Mouse (Mus musculus) liver, postnatal 0 days (tissue): ENCODE measurements around the gene Epor. TPM values are rescaled to one million over a fixed set of nuclear protein-coding genes. Genes with fewer than 3 reads are reported as not detected.
A peak's percentile ranks its signal among the peaks of the same experiment; 100 is the strongest.

Experiments
- ATAC-seq: fragments of 200-750 bp; cut with Nextera tagmentation; 2 replicates; pipeline ENCODE4 v1.8.0; 2017; ENCODE audit warnings: mild to moderate bottlenecking, moderate library complexity
- DNase-seq: peaks from one replicate; pipeline ENCODE4 v3.0.0-alpha.2; 2016
- H3K27ac ChIP-seq: fragments of 300-500 bp; sonication (generic); 2 replicates; pipeline ENCODE4 v1.5.1; 2014; ENCODE audit warnings: antibody characterized with exemption, moderate library complexity, mild to moderate bottlenecking, low read depth
- H3K27me3 ChIP-seq: fragments of 300-500 bp; sonication (generic); 2 replicates; pipeline ENCODE4 v1.6.1; 2014; ENCODE audit warnings: low read length, control low read depth, mixed read lengths; ENCODE audit not compliant: insufficient read depth
- H3K36me3 ChIP-seq: fragments of 300-500 bp; sonication (generic); replicated peaks from 2 replicates; pipeline ENCODE4 v1.6.1; 2014; ENCODE audit warnings: mild to moderate bottlenecking, control low read depth, low read length, moderate library complexity, mixed read lengths; ENCODE audit not compliant: insufficient read depth
- H3K4me1 ChIP-seq: fragments of 300-500 bp; sonication (generic); 2 replicates; pipeline ENCODE4 v1.6.1; 2014; ENCODE audit warnings: antibody characterized with exemption, mild to moderate bottlenecking, control low read depth; ENCODE audit not compliant: insufficient read depth
- H3K4me2 ChIP-seq: fragments of 300-500 bp; sonication (generic); 2 replicates; pipeline ENCODE4 v1.6.1; 2014; ENCODE audit warnings: low read depth, mild to moderate bottlenecking, low read length, moderate library complexity, mixed read lengths
- H3K4me3 ChIP-seq: fragments of 300-500 bp; sonication (generic); 2 replicates; pipeline ENCODE4 v1.5.1; 2014; ENCODE audit warnings: low read depth, low read length
- H3K9ac ChIP-seq: fragments of 300-500 bp; sonication (generic); replicated peaks from 2 replicates; pipeline ENCODE4 v1.6.1; 2014; ENCODE audit warnings: mild to moderate bottlenecking, moderate library complexity
- H3K9me3 ChIP-seq: fragments of 300-500 bp; sonication (generic); 2 replicates; pipeline ENCODE4 v1.6.1; 2016; ENCODE audit warnings: mild to moderate bottlenecking, control low read depth, low read length, mixed read lengths
- CTCF ChIP-seq: sonication (generic); IDR thresholded peaks from 2 replicates; pipeline ENCODE4 v1.5.1; 2016; ENCODE audit warnings: antibody characterized with exemption, low read depth
- EP300 ChIP-seq: IDR thresholded peaks from 2 replicates; pipeline ENCODE4 v1.6.1; 2016; ENCODE audit warnings: antibody characterized with exemption, low read depth, mild to moderate bottlenecking
- WGBS: fragments of 180-500 bp; shearing (Covaris S2); extraction: QIAGEN DNeasy Blood & Tissue Kit; methylation state at CpG from one replicate; pipeline ENCODE4 v1.1.7; 2014; ENCODE audit not compliant: insufficient replicate concordance; 5-methylcytosine and 5-hydroxymethylcytosine counted together
- polyA plus RNA-seq: library from polyadenylated mRNA; unstranded; fragments of >200 nt; fragmentation: Nextera tagmentation; extraction: Ambion mirVana; gene quantifications from 2 replicates; pipeline ENCODE4 v1.2.1, GENCODE M21; 2015

The Epor gene
- polyA plus RNA-seq, 1 experiment from 2014 or later = 41.6 TPM

DNA sequence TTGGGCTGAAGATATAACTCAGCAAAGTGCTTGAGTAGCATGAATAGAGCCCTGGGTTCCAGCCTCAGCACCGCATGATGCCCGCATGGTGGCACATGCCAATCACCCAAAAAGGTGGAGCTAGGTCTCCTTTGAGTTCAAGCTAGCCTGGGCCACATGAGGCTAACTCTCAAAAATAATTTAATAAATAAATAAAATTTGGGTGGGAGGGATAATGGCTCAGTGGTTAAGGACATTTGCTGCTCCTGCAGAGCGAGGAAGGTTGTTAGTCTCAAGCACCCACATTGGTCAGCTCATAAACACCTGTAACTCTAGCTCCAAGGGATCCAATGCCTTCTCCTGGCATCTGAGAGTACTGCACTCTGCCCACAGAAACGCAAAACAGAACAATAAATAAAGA, 38.3 kb upstream of the Epor start:
- DNase-seq (no peak), ATAC-seq (no peak)
- no peak overlapping the region for H3K4me2 ChIP-seq
- no peaks in the 10 kb centered on the region for H3K27me3 ChIP-seq
- WGBS = 86% methylated on average over 4 of the region's 4 CpGs
- no peak overlapping the region for H3K4me3 ChIP-seq
- H3K27ac ChIP-seq = no peak overlapping the region
- no peaks in the 10 kb centered on the region for H3K9me3 ChIP-seq
- H3K4me1 ChIP-seq = peaks cover 9% of the 10 kb centered on the region; the same call in 1 of the 2 replicates
- H3K36me3 ChIP-seq = peaks cover 16% of the 10 kb centered on the region
- no peak overlapping the region for H3K9ac ChIP-seq
- no peak for TF ChIP-seq CTCF
- TF ChIP-seq EP300 = no peak

GRCm38 (mm10) chr9:22000296-22000695, 37.0 kb upstream of the Epor start:
- peaks cover 9% of the 10 kb centered on the region; the same call in 1 of the 2 replicates for H3K4me1 ChIP-seq
- H3K9ac ChIP-seq = no peak overlapping the region
- peaks cover 10% of the 10 kb centered on the region for H3K36me3 ChIP-seq
- H3K27ac ChIP-seq = no peak overlapping the region
- H3K4me3 ChIP-seq = no peak overlapping the region
- ATAC-seq = no peak
- 86% methylated on average over 6 of the region's 6 CpGs for WGBS
- no peaks in the 10 kb centered on the region for H3K27me3 ChIP-seq
- no peak overlapping the region for H3K4me2 ChIP-seq
- no peaks in the 10 kb centered on the region for H3K9me3 ChIP-seq
- DNase-seq = no peak
- TF ChIP-seq CTCF (no peak), EP300 (no peak)

- no peaks in the 10 kb centered on the region for H3K36me3 ChIP-seq
- H3K4me1 ChIP-seq = no peaks in the 10 kb centered on the region
- 82% methylated on average over 3 of the region's 3 CpGs for WGBS
- no peak overlapping the region for H3K4me2 ChIP-seq
- DNase-seq (no peak), ATAC-seq (no peak)
- H3K27me3 ChIP-seq = peaks cover 8% of the 10 kb centered on the region
- no peak overlapping the region for H3K4me3 ChIP-seq
- no peak overlapping the region for H3K9ac ChIP-seq
- TF ChIP-seq EP300 = no peak
- no peak for TF ChIP-seq CTCF
- H3K9me3 ChIP-seq = no peaks in the 10 kb centered on the region
- no peak overlapping the region for H3K27ac ChIP-seq
Observed at GRCm38 (mm10) chr9:21996178-21996867, 33.0 kb upstream of the Epor start.

DNA sequence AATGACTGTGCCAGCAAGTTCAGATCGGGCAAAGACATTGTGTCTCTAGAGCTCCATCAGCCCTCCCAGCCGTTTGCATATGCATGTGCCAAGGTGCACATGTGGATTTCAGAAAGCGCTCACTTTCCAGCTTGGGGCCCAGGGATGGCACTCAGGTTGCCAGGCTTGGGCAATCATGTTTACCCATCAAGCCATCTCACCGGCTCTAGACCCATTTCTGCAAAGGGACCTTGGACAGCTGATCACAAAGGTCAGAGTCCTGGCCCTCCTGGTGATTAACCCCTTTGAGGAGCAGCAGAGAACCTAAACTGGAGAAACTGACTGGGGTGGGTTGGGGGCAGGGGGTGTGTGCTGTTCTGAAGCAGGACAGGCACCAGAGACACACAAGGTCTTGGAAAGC, 28.9 kb upstream of the Epor start:
- no peak overlapping the region for H3K4me2 ChIP-seq
- H3K36me3 ChIP-seq = no peaks in the 10 kb centered on the region
- no peak overlapping the region for H3K4me3 ChIP-seq
- H3K27me3 ChIP-seq = peaks cover 49% of the 10 kb centered on the region
- WGBS = 58% methylated on average over 4 of the region's 4 CpGs
- TF ChIP-seq CTCF (no peak), EP300 (no peak)
- H3K9ac ChIP-seq = no peak overlapping the region
- no peaks in the 10 kb centered on the region for H3K9me3 ChIP-seq
- H3K4me1 ChIP-seq = peaks cover 23% of the 10 kb centered on the region
- DNase-seq (no peak), ATAC-seq (0 out of 2 replicates have a peak, but pooled peaks have one; percentile 29)
- no peak overlapping the region for H3K27ac ChIP-seq

DNA sequence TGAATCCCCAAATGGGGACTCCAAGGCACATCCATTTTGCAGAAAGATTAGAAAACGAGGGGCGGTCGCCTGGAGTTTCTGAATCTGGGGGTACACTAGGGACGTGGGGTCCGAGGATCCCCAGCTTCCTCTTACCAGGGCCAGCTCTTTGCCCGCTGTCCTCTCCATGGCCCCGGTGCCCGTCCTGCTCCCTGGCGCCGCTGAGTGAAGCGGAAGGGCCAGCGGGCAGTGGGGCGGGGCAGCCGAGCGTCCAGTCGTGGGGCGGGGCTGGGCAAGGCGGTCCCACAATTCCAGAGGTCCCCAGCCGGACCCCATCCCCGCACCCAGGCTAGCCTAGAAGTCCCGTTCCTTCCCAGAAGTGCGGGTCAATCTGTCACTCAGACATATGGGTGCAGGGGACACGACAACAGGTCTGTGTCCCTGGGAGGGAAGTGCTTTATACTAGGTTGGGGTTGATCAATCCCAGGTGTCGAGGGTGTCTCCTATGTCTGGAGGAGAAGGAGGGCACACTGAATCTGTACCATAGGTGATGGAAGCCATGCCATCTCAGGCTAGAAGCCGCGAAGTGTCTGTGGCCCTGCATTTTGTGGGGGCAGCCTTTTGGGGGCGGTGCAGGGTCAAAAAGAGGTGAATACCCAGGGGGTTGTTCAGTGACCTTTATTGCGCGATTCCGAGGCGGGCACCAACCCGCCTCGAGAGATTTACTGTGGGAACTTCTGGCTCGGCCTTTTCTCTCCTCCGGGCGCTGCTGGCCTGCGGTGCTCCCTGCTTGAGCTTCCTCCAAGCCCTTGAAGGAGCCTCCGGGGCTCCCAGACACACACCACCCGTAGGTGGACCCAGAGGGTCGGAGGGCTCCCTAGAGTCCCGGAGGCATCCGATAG, 26.2 kb upstream of the Epor start, which contains the start of gene Rgl3:
TSS of gene Rgl3 (minus strand) at position 217 of the 881 bp plus-strand sequence.
- H3K27ac ChIP-seq = no peak within 1 kb of the TSS
- H3K4me3 ChIP-seq = peak within 1 kb of the TSS; percentile 48
- H3K9me3 ChIP-seq = no peaks in the 10 kb centered on the region
- WGBS = 3% methylated on average over 40 of the region's 42 CpGs
- no peak within 1 kb of the TSS; the same call in 1 of the 2 replicates for H3K9ac ChIP-seq
- H3K27me3 ChIP-seq = peaks cover 61% of the 10 kb centered on the region
- peak within 1 kb of the TSS; percentile 72 for H3K4me2 ChIP-seq
- peak; percentile 45 for DNase-seq
- no peaks in the 10 kb centered on the region for H3K36me3 ChIP-seq
- ATAC-seq = peak; percentile 38; the same call in 1 of the 2 replicates
- TF ChIP-seq CTCF (peak; percentile 22), EP300 (no peak)
- peaks cover 23% of the 10 kb centered on the region for H3K4me1 ChIP-seq
